Mouse (Mus musculus) CH12.LX (cell line): Measurements from ENCODE around the gene Stat6. TPM values are rescaled to one million over a fixed set of nuclear protein-coding genes. Genes with fewer than 3 reads are reported as not detected.

Experiments
- DNase-seq: peaks from one replicate; pipeline ENCODE4 v3.0.0-alpha.2; 2013; ENCODE audit errors: extremely low read depth
- H3K27ac ChIP-seq: 2 replicates; pipeline ENCODE4 v1.5.1; 2012; ENCODE audit warnings: low read depth, mild to moderate bottlenecking, control low read depth, moderate library complexity; ENCODE audit not compliant: insufficient read depth
- H3K27me3 ChIP-seq: replicated peaks from 2 replicates; pipeline ENCODE3; 2012; ENCODE audit warnings: inconsistent platforms
- H3K36me3 ChIP-seq, 2 experiments: replicated peaks in 1 of 2; 2 replicates each; pipeline versions ENCODE3 to v1.6.1; 2012; ENCODE audit warnings: inconsistent platforms in 1 of 2, low read length in 1 of 2, mild to moderate bottlenecking in 1 of 2, mixed read lengths in 1 of 2, moderate library complexity in 1 of 2; ENCODE audit not compliant: control insufficient read depth in 1 of 2, insufficient read depth in 1 of 2
- H3K4me1 ChIP-seq, 2 experiments: 2 replicates each; pipeline ENCODE4 v1.6.1; 2012; ENCODE audit warnings: inconsistent platforms in 1 of 2, moderate library complexity in 1 of 2; ENCODE audit not compliant: insufficient read depth in 2 of 2, control insufficient read depth in 1 of 2
- H3K4me2 ChIP-seq: 2 replicates; pipeline ENCODE4 v1.6.1; 2012; ENCODE audit warnings: low read depth, mild to moderate bottlenecking, control low read depth; ENCODE audit not compliant: poor library complexity, insufficient read depth, severe bottlenecking
- H3K4me3 ChIP-seq, 3 experiments: fragments of 150-350 bp in 1 of 3; sonication (generic) in 1 of 3; replicated peaks in 1 of 3; 2 replicates each; pipeline versions ENCODE3 to v1.5.1; 2011 to 2012; ENCODE audit warnings: low read depth in 2 of 3, low read length in 2 of 3, mild to moderate bottlenecking in 2 of 3, moderate library complexity in 2 of 3, control low read depth in 1 of 3, improper control_type of control experiment in 1 of 3, inconsistent platforms in 1 of 3, mixed read lengths in 1 of 3; ENCODE audit not compliant: poor library complexity in 1 of 3
- H3K79me2 ChIP-seq: replicated peaks from 2 replicates; pipeline ENCODE4 v1.6.1; 2012; ENCODE audit warnings: mild to moderate bottlenecking, moderate library complexity; ENCODE audit not compliant: control insufficient read depth, poor library complexity, insufficient read depth, severe bottlenecking; ENCODE audit errors: extremely low read depth
- H3K9ac ChIP-seq: 2 replicates; pipeline ENCODE4 v1.6.1; 2012; ENCODE audit warnings: low read depth, mild to moderate bottlenecking, control low read depth, moderate library complexity; ENCODE audit not compliant: insufficient read depth
- H3K9me3 ChIP-seq: replicated peaks from 2 replicates; pipeline ENCODE3; 2012; ENCODE audit warnings: low read length, inconsistent platforms, mixed read lengths
- CHD1 ChIP-seq: IDR thresholded peaks from 2 replicates; pipeline ENCODE4 v1.6.1; 2012; ENCODE audit warnings: low read depth, low read length, improper control_type of control experiment, inconsistent platforms
- CTCF ChIP-seq, 2 experiments: IDR thresholded peaks in 1 of 2; conservative IDR thresholded peaks in 1 of 2; 2 replicates each; pipeline ENCODE4 v1.5.1; 2011 to 2012; ENCODE audit warnings: low read depth in 2 of 2, low read length in 2 of 2, improper control_type of control experiment in 1 of 2, inconsistent platforms in 1 of 2, mild to moderate bottlenecking in 1 of 2, moderate library complexity in 1 of 2
- EP300 ChIP-seq: IDR thresholded peaks from 2 replicates; pipeline ENCODE4 v1.6.1; 2011; ENCODE audit warnings: low read length, improper control_type of control experiment
- GABPA ChIP-seq: IDR thresholded peaks from 2 replicates; pipeline ENCODE4 v1.6.1; 2012; ENCODE audit warnings: low read depth, low read length, improper control_type of control experiment, inconsistent platforms; ENCODE audit not compliant: insufficient replicate concordance
- HCFC1 ChIP-seq: IDR thresholded peaks from 2 replicates; pipeline ENCODE4 v1.6.1; 2012; ENCODE audit warnings: low read depth, mild to moderate bottlenecking, inconsistent platforms, low read length, improper control_type of control experiment
- MAFK ChIP-seq: IDR thresholded peaks from 2 replicates; pipeline ENCODE4 v1.6.1; 2011; ENCODE audit warnings: low read length, improper control_type of control experiment; ENCODE audit not compliant: insufficient replicate concordance
- MAX ChIP-seq: IDR thresholded peaks from 2 replicates; pipeline ENCODE4 v1.6.1; 2011; ENCODE audit warnings: low read length, improper control_type of control experiment
- POLR2AphosphoS2 ChIP-seq: IDR thresholded peaks from 2 replicates; pipeline ENCODE4 v1.6.1; 2011; ENCODE audit warnings: low read depth, low read length, improper control_type of control experiment
- SMC3 ChIP-seq: IDR thresholded peaks from 2 replicates; pipeline ENCODE4 v1.6.1; 2011; ENCODE audit warnings: low read depth, low read length, improper control_type of control experiment
- TCF12 ChIP-seq: IDR thresholded peaks from 2 replicates; pipeline ENCODE4 v1.6.1; 2014; ENCODE audit warnings: low read depth, mild to moderate bottlenecking, inconsistent platforms, low read length, improper control_type of control experiment
- UBTF ChIP-seq: IDR thresholded peaks from 2 replicates; pipeline ENCODE4 v1.6.1; 2012; ENCODE audit warnings: low read depth, mild to moderate bottlenecking, inconsistent platforms, low read length, improper control_type of control experiment, moderate library complexity
- dilution Hi-C: fragments of 300-500 bp; cut with MboI; formaldehyde crosslinking; loops from 2 replicates; pipeline ENCODE4 v1.14.3; 2020; ENCODE audit warnings: low sequenced_read_pairs; ENCODE audit not compliant: extremely low pct_unique_long_range_greater_than_20kb, extremely low pct_ligation_motif_present
- in situ Hi-C: fragments of 300-500 bp; cut with MboI; formaldehyde crosslinking; loops from 3 replicates; pipeline ENCODE4 v1.14.3; 2019; ENCODE audit warnings: low sequenced_read_pairs, low pct_ligation_motif_present, low pct_unique_long_range_greater_than_20kb, mixed read lengths
- polyA plus RNA-seq: library from polyadenylated mRNA; unstranded; fragments of >175 nt; gene quantifications from 2 replicates; pipeline ENCODE4 v1.2.1, GENCODE M21; 2012; ENCODE audit warnings: low read depth; ENCODE audit not compliant: insufficient read length
- total RNA-seq, 2 experiments: library from RNA; depleted of rRNA; stranded (reverse); fragments of 300-350 nt in 1 of 2; fragments of >200 nt in 1 of 2; gene quantifications; 2 replicates each; pipeline ENCODE4 v1.2.3; 2012 to 2014

Gene Stat6
- total and polyA plus RNA-seq, 3 experiments = 71.5 to 76.6 (median 72.1) TPM

GRCm38 (mm10) chr10:127679881-127680280 lies 37.1 kb downstream of the Stat6 start:
- H3K4me3 ChIP-seq = no peak overlapping the region
- dilution Hi-C loops (no loop called here), in situ Hi-C loops (loop anchor here (10.0 kb wide), 1 partner anchor 55 kb away; the partner anchor contains the start of gene Zbtb39)
- no peak for DNase-seq
- peaks cover 7% of the 10 kb centered on the region for H3K79me2 ChIP-seq
- H3K36me3 ChIP-seq = peaks cover 0 to 16% of the 10 kb centered on the region in 2 experiments
- TF ChIP-seq EP300 (no peak), MAFK (no peak), POLR2AphosphoS2 (no peak), SMC3 (no peak), UBTF (no peak), CHD1 (no peak), HCFC1 (no peak), TCF12 (no peak), GABPA (no peak), MAX (no peak)
- H3K27ac ChIP-seq = no peak overlapping the region
- no peak overlapping the region for H3K4me2 ChIP-seq
- no peaks in the 10 kb centered on the region for H3K9me3 ChIP-seq
- no peak overlapping the region for H3K9ac ChIP-seq
- H3K4me1 ChIP-seq = peaks cover 4 to 32% of the 10 kb centered on the region in 2 experiments; a peak in 2 of 4 replicates
- no peaks in the 10 kb centered on the region for H3K27me3 ChIP-seq

DNA sequence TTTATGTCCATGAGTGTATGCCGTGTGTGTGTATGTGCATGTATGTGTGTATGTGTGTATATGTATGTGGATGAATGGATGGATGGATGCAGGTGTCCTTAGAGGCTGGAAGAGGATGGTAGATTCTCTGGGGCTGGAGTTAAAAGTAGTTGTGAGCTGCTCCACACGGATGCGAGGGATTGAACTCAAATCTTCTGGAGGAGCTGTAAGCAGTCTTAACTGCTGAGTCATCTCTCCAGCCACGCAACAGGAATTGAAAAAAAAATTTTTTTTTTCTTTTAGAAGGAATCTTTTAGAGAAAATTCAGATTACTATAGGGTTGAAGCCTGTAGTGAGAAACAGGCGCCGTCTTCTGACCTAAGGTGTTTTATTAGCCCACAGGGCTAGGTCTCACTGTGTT lies 40.1 kb downstream of the Stat6 start:
- H3K36me3 ChIP-seq = peaks cover 0 to 23% of the 10 kb centered on the region in 2 experiments
- peaks cover 4 to 28% of the 10 kb centered on the region in 2 experiments; a peak in 2 of 4 replicates for H3K4me1 ChIP-seq
- TF ChIP-seq MAFK (0 out of 2 replicates have a peak, but pooled peaks have one; percentile 30), CTCF (conservative IDR thresholded peaks at IDR 0.05 in 1 of 2, IDR thresholded peaks at IDR 0.05 in 1 of 2; ENCODE audit: low read depth in 2 of 2, low read length in 2 of 2) (no peak)
- H3K27me3 ChIP-seq = no peaks in the 10 kb centered on the region
- H3K4me2 ChIP-seq = no peak overlapping the region
- H3K9ac ChIP-seq = no peak overlapping the region
- no peak overlapping the region for H3K27ac ChIP-seq
- dilution Hi-C loops = no loop called here
- H3K79me2 ChIP-seq = peaks cover 3% of the 10 kb centered on the region; the same call in 1 of the 2 replicates
- no peaks in the 10 kb centered on the region for H3K9me3 ChIP-seq
- no peak overlapping the region for H3K4me3 ChIP-seq
- in situ Hi-C loops = no loop called here
- no peak for DNase-seq

DNA sequence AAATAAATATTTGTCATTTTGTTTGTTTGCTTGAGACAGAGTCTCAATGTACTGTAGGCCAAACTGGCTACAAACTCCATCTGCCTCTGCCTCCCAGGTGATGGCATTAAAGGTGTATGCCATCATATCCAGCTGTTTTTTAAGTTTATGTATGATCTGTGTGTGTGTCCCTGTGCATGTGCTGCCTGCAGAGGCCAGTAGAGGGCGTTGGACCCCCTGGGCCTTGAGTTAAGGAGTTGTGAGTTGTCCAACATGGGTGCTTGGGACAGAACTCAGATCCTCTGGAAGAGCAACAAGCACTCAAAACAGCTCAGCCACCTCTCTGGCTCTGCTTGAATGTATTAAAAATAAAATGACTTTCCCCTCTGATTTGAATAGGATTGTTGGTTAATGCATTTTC lies 48.3 kb downstream of the Stat6 start:
- Histone ChIP-seq H3K36me3 (peaks cover 25 to 66% of the 10 kb centered on the region in 2 experiments), H3K27ac (no peak overlapping the region), H3K4me3 (no peak overlapping the region), H3K9ac (no peak overlapping the region), H3K4me2 (no peak overlapping the region), H3K27me3 (no peaks in the 10 kb centered on the region), H3K79me2 (no peaks in the 10 kb centered on the region), H3K4me1 (no peaks in the 10 kb centered on the region), H3K9me3 (no peaks in the 10 kb centered on the region)
- dilution Hi-C loops (no loop called here), in situ Hi-C loops (no loop called here)
- peak in 1 of 2 experiments; percentile 33; a peak in 1 of 4 replicates for TF ChIP-seq CTCF (conservative IDR thresholded peaks at IDR 0.05 in 1 of 2, IDR thresholded peaks at IDR 0.05 in 1 of 2; ENCODE audit: low read depth in 2 of 2, low read length in 2 of 2)
- TF ChIP-seq UBTF = no peak
- DNase-seq = no peak
